Mouse (Mus musculus) heart, adult 2 months (tissue): Measurements from ENCODE around the gene Mrpl14. TPM values are rescaled to one million over a fixed set of nuclear protein-coding genes. Genes with fewer than 3 reads are reported as not detected.

Experiments
- DNase-seq, 2 experiments: peaks; one replicate each; pipeline ENCODE4 v3.0.0; 2021
- H3K27ac ChIP-seq: fragments of 200-600 bp; 2 replicates; pipeline ENCODE4 v1.8.1; 2022
- H3K27me3 ChIP-seq: fragments of 200-500 bp; 2 replicates; pipeline ENCODE4 v1.6.1; 2012; ENCODE audit warnings: mild to moderate bottlenecking, low read length, inconsistent platforms, mixed read lengths; ENCODE audit not compliant: control insufficient read depth, insufficient read depth
- H3K36me3 ChIP-seq: fragments of 200-500 bp; 2 replicates; pipeline ENCODE4 v1.6.1; 2012; ENCODE audit warnings: low read length, inconsistent platforms; ENCODE audit not compliant: control insufficient read depth, insufficient read depth
- H3K4me1 ChIP-seq: fragments of 200-500 bp; 2 replicates; pipeline ENCODE4 v1.6.1; 2011; ENCODE audit warnings: low read length; ENCODE audit not compliant: control insufficient read depth, insufficient read depth
- H3K4me3 ChIP-seq: fragments of 200-600 bp; 2 replicates; pipeline ENCODE4 v1.8.1; 2022
- H3K79me2 ChIP-seq: fragments of 200-500 bp; replicated peaks from 2 replicates; pipeline ENCODE4 v1.6.1; 2012; ENCODE audit warnings: mild to moderate bottlenecking, inconsistent platforms, low read length, moderate library complexity, mixed read lengths; ENCODE audit not compliant: control insufficient read depth, insufficient read depth
- H3K9ac ChIP-seq: fragments of 200-500 bp; 2 replicates; pipeline ENCODE4 v1.6.1; 2012; ENCODE audit warnings: low read depth, mild to moderate bottlenecking, control low read depth, inconsistent platforms, low read length, mixed read lengths
- CTCF ChIP-seq: fragments of 200-600 bp; IDR thresholded peaks from 2 replicates; pipeline ENCODE4 v1.8.1; 2022; ENCODE audit warnings: antibody characterized with exemption, mild to moderate bottlenecking, moderate library complexity
- EP300 ChIP-seq: fragments of 200-500 bp; IDR thresholded peaks from 2 replicates; pipeline ENCODE4 v1.6.1; 2011; ENCODE audit warnings: low read depth, low read length, control low read depth; ENCODE audit not compliant: insufficient read depth
- POLR2A ChIP-seq: fragments of 200-500 bp; IDR thresholded peaks from 2 replicates; pipeline ENCODE4 v1.6.1; 2011; ENCODE audit warnings: mild to moderate bottlenecking, low read depth, low read length, control low read depth; ENCODE audit not compliant: insufficient read depth
- WGBS: fragments of 180-500 bp; shearing (Covaris S2); methylation state at CpG from one replicate; pipeline ENCODE4 v1.1.7; 2018; 5-methylcytosine and 5-hydroxymethylcytosine counted together
- intact Hi-C: fragments of 180-260 bp; cut with DNase I; formaldehyde crosslinking; loops from one replicate; pipeline ENCODE4 v1.15.1; 2025
- polyA plus RNA-seq: library from polyadenylated mRNA; depleted of rRNA; stranded (reverse); fragments of >200 nt; gene quantifications from 2 replicates; pipeline ENCODE4 v1.2.3, GENCODE M21; 2012
- total RNA-seq, 2 experiments: library from RNA; stranded (reverse); gene quantifications; 2 replicates each; pipeline ENCODE4 v1.2.3; 2021

Mrpl14 gene
- total and polyA plus RNA-seq, 3 experiments, result 149 to 170 (median 161) TPM

GRCm38 (mm10) chr17:45707376-45707775, 21.3 kb downstream of the Mrpl14 start:
- Histone ChIP-seq H3K4me1 (no peaks in the 10 kb centered on the region), H3K27ac (no peak overlapping the region), H3K36me3 (no peaks in the 10 kb centered on the region), H3K9ac (no peak overlapping the region), H3K4me3 (no peak overlapping the region), H3K79me2 (no peaks in the 10 kb centered on the region), H3K27me3 (no peaks in the 10 kb centered on the region)
- intact Hi-C loops, result no loop called here
- DNase-seq, result no peak
- TF ChIP-seq POLR2A (no peak), CTCF (no peak), EP300 (no peak)
- WGBS, result 38% methylated on average over 3 of the region's 3 CpGs

GRCm38 (mm10) chr17:45708179-45708578, 22.1 kb downstream of the Mrpl14 start:
- DNase-seq, result no peak
- 73% methylated on average over 8 of the region's 8 CpGs for WGBS

GRCm38 (mm10) chr17:45709829-45710228, 23.7 kb downstream of the Mrpl14 start:
- 38% methylated on average over 3 of the region's 3 CpGs for WGBS
- H3K79me2 ChIP-seq, result no peaks in the 10 kb centered on the region
- no peak for TF ChIP-seq EP300
- TF ChIP-seq CTCF, result peak; percentile 14; the same call in 1 of the 2 replicates
- H3K4me3 ChIP-seq, result no peak overlapping the region
- H3K27ac ChIP-seq, result no peak overlapping the region
- H3K27me3 ChIP-seq, result no peaks in the 10 kb centered on the region
- H3K9ac ChIP-seq, result no peak overlapping the region
- H3K36me3 ChIP-seq, result no peaks in the 10 kb centered on the region
- intact Hi-C loops, result no loop called here
- no peaks in the 10 kb centered on the region for H3K4me1 ChIP-seq
- DNase-seq, result no peak

More at GRCm38 (mm10) chr17:45708179-45708578, 22.1 kb downstream of the Mrpl14 start:
- Histone ChIP-seq H3K4me3 (no peak overlapping the region), H3K79me2 (no peaks in the 10 kb centered on the region), H3K27ac (no peak overlapping the region), H3K9ac (no peak overlapping the region), H3K36me3 (no peaks in the 10 kb centered on the region), H3K4me1 (no peaks in the 10 kb centered on the region), H3K27me3 (no peaks in the 10 kb centered on the region)
- TF ChIP-seq EP300 (no peak), CTCF (no peak), POLR2A (no peak)
- intact Hi-C loops, result no loop called here

GRCm38 (mm10) chr17:45710407-45710806, 24.3 kb downstream of the Mrpl14 start:
- H3K4me3 ChIP-seq, result no peak overlapping the region
- no peak for DNase-seq
- no peak overlapping the region for H3K9ac ChIP-seq
- intact Hi-C loops, result no loop called here
- H3K27me3 ChIP-seq, result no peaks in the 10 kb centered on the region
- H3K36me3 ChIP-seq, result no peaks in the 10 kb centered on the region
- no peak overlapping the region for H3K27ac ChIP-seq
- TF ChIP-seq EP300 (no peak), POLR2A (no peak), CTCF (no peak)
- no peaks in the 10 kb centered on the region for H3K79me2 ChIP-seq
- 54% methylated on average over 8 of the region's 8 CpGs for WGBS
- no peaks in the 10 kb centered on the region for H3K4me1 ChIP-seq

GRCm38 (mm10) chr17:45711525-45711924, 25.4 kb downstream of the Mrpl14 start:
- Histone ChIP-seq H3K4me3 (no peak overlapping the region), H3K9ac (no peak overlapping the region), H3K79me2 (no peaks in the 10 kb centered on the region), H3K27me3 (no peaks in the 10 kb centered on the region), H3K27ac (no peak overlapping the region), H3K36me3 (no peaks in the 10 kb centered on the region), H3K4me1 (no peaks in the 10 kb centered on the region)
- WGBS, result 45% methylated on average over 3 of the region's 3 CpGs
- DNase-seq, result no peak
- TF ChIP-seq CTCF, result no peak
- no peak for TF ChIP-seq POLR2A
- TF ChIP-seq EP300, result no peak
- intact Hi-C loops, result no loop called here

GRCm38 (mm10) chr17:45718323-45718722, 32.2 kb downstream of the Mrpl14 start:
- intact Hi-C loops, result loop anchor here (1.0 to 5.0 kb wide), 3 partner anchors 40 to 136 kb away; no protein-coding TSS in a partner anchor

More at GRCm38 (mm10) chr17:45718323-45718722, 32.2 kb downstream of the Mrpl14 start:
- Histone ChIP-seq H3K4me3 (no peak overlapping the region), H3K79me2 (no peaks in the 10 kb centered on the region), H3K27ac (no peak overlapping the region), H3K4me1 (no peaks in the 10 kb centered on the region), H3K9ac (no peak overlapping the region), H3K27me3 (no peaks in the 10 kb centered on the region; the same call in 1 of the 2 replicates), H3K36me3 (no peaks in the 10 kb centered on the region)
- DNase-seq, result peak; percentile 57 to 69
- 7% methylated on average over 10 of the region's 10 CpGs for WGBS
- TF ChIP-seq POLR2A (no peak), CTCF (peak; percentile 89), EP300 (0 out of 2 replicates have a peak, but pooled peaks have one; percentile 21)
